Mouse (Mus musculus) cerebellum, adult 9-11 months (tissue): ENCODE data around the gene Epb41l4b.

Experiments
- DNase-seq: peaks from one replicate; pipeline ENCODE4 v3.0.0; 2022

Epb41l4b gene

GRCm38 (mm10) chr4:57153068-57153835 is 10.0 kb upstream of the Epb41l4b start:
- DNase-seq = no peak

GRCm38 (mm10) chr4:57148182-57148581 is 4.9 kb upstream of the Epb41l4b start:
- DNase-seq = no peak

- no peak for DNase-seq
Observed at GRCm38 (mm10) chr4:57142374-57143025, 737 bp downstream of the Epb41l4b start.

- DNase-seq = peak; percentile 89
Observed at GRCm38 (mm10) chr4:57141908-57142361, 1.3 kb downstream of the Epb41l4b start.

- DNase-seq = peak; percentile 75
Observed at GRCm38 (mm10) chr4:57140992-57141717, 2.1 kb downstream of the Epb41l4b start.

GRCm38 (mm10) chr4:57140200-57140799 is 2.9 kb downstream of the Epb41l4b start:
- DNase-seq = peak; percentile 45

- DNase-seq = peak; percentile 85
Observed at GRCm38 (mm10) chr4:57139433-57139832, 3.8 kb downstream of the Epb41l4b start.

GRCm38 (mm10) chr4:57138093-57138440 is 5.2 kb downstream of the Epb41l4b start:
- DNase-seq = no peak

GRCm38 (mm10) chr4:57137371-57138092 is 5.7 kb downstream of the Epb41l4b start:
- DNase-seq = peak; percentile 67

GRCm38 (mm10) chr4:57135431-57135830 is 7.8 kb downstream of the Epb41l4b start:
- DNase-seq = peak; percentile 64

GRCm38 (mm10) chr4:57134554-57134953 is 8.7 kb downstream of the Epb41l4b start:
- peak; percentile 93 for DNase-seq

GRCm38 (mm10) chr4:57131839-57132238 is 11.4 kb downstream of the Epb41l4b start:
- no peak for DNase-seq

- DNase-seq = no peak
Observed at GRCm38 (mm10) chr4:57129718-57130515, 13.3 kb downstream of the Epb41l4b start.

- peak; percentile 74 for DNase-seq
Observed at GRCm38 (mm10) chr4:57123003-57123402, 20.2 kb downstream of the Epb41l4b start.

GRCm38 (mm10) chr4:57122166-57122565 is 21.1 kb downstream of the Epb41l4b start:
- no peak for DNase-seq

GRCm38 (mm10) chr4:57120563-57120962 is 22.7 kb downstream of the Epb41l4b start:
- no peak for DNase-seq

GRCm38 (mm10) chr4:57119976-57120375 is 23.3 kb downstream of the Epb41l4b start:
- no peak for DNase-seq

GRCm38 (mm10) chr4:57118883-57119282 is 24.4 kb downstream of the Epb41l4b start:
- DNase-seq = no peak

- DNase-seq = no peak
Observed at GRCm38 (mm10) chr4:57116278-57116677, 27.0 kb downstream of the Epb41l4b start.

- no peak for DNase-seq
Observed at GRCm38 (mm10) chr4:57114617-57115592, 28.3 kb downstream of the Epb41l4b start.
